In genomic region chr8:87064250-87064747, GRCm38 (mm10) we compare ENCODE assay signal across 10 mouse cellular contexts.
A peak's percentile ranks its signal among the peaks of the same experiment; 100 is the strongest.
DNase-seq lines count a peak whose midpoint lies in the region; ATAC-seq and TF ChIP-seq lines count a peak whose summit lies in the region.
"Had no signal": no experiment of that assay in that cellular context is flagged by ENCODE, and none has a peak within 500 bp of the region (broad histone marks: within the 10 kb centered on the region; RNA-seq: fewer than 3 reads in every experiment).

No protein-coding gene starts in this region.

- H3K4me1 ChIP-seq in kidney, postnatal 0 days (replicated peaks; ENCODE audit: insufficient read depth, low read length), result no peaks in the 10 kb centered on the region
- no peaks in the 10 kb centered on the region for H3K4me1 ChIP-seq in kidney, embryonic 14.5 days (ENCODE audit: control insufficient read depth, insufficient read depth, low read length)
- H3K4me1 ChIP-seq in hindbrain, embryonic 15.5 days (replicated peaks), result peaks cover 15% of the 10 kb centered on the region
- H3K4me1 ChIP-seq in midbrain, postnatal 0 days (ENCODE audit: insufficient read depth, low read length), result no peaks in the 10 kb centered on the region

- no peak for TF ChIP-seq CTCF in kidney, postnatal 0 days (IDR thresholded peaks at IDR 0.05; ENCODE audit: low read depth)
- no peak for TF ChIP-seq CTCF in midbrain, postnatal 0 days (IDR thresholded peaks at IDR 0.05)

- no peaks in the 10 kb centered on the region for H3K9me3 ChIP-seq in kidney, postnatal 0 days (replicated peaks; ENCODE audit: low read length)
- H3K9me3 ChIP-seq in kidney, embryonic 14.5 days (ENCODE audit: control insufficient read depth, low read length), result no peaks in the 10 kb centered on the region
- H3K9me3 ChIP-seq in hindbrain, embryonic 15.5 days, result no peaks in the 10 kb centered on the region
- no peaks in the 10 kb centered on the region for H3K9me3 ChIP-seq in midbrain, postnatal 0 days (ENCODE audit: low read length)

- H3K27ac ChIP-seq in kidney, postnatal 0 days, result no peak overlapping the region
- no peak overlapping the region for H3K27ac ChIP-seq in kidney, embryonic 14.5 days (ENCODE audit: low read depth, low read length)
- peak overlapping the region; percentile 36; the same call in 1 of the 2 replicates for H3K27ac ChIP-seq in hindbrain, embryonic 15.5 days (replicated peaks)
- H3K27ac ChIP-seq in midbrain, postnatal 0 days (ENCODE audit: low read depth, low read length), result no peak overlapping the region
- H3K27ac ChIP-seq: limb, embryonic 13.5 days had no signal

- H3K4me2 ChIP-seq in kidney, postnatal 0 days (ENCODE audit: low read length), result no peak overlapping the region
- no peak overlapping the region for H3K4me2 ChIP-seq in kidney, embryonic 14.5 days (replicated peaks; ENCODE audit: low read depth, low read length)
- no peak overlapping the region for H3K4me2 ChIP-seq in hindbrain, embryonic 15.5 days
- H3K4me2 ChIP-seq in midbrain, postnatal 0 days (ENCODE audit: low read depth, low read length, poor library complexity, severe bottlenecking), result no peak overlapping the region
- H3K4me2 ChIP-seq: limb, embryonic 13.5 days had no signal

- no peak overlapping the region for H3K9ac ChIP-seq in kidney, postnatal 0 days (ENCODE audit: low read depth, low read length)
- H3K9ac ChIP-seq in kidney, embryonic 14.5 days (ENCODE audit: low read depth, low read length), result no peak overlapping the region
- H3K9ac ChIP-seq in hindbrain, embryonic 15.5 days, result no peak overlapping the region
- H3K9ac ChIP-seq in midbrain, postnatal 0 days (replicated peaks; ENCODE audit: low read length, poor library complexity, severe bottlenecking), result no peak overlapping the region
- H3K9ac ChIP-seq: limb, embryonic 13.5 days had no signal

- no peaks in the 10 kb centered on the region for H3K27me3 ChIP-seq in kidney, postnatal 0 days (ENCODE audit: insufficient read depth, low read length)
- no peaks in the 10 kb centered on the region for H3K27me3 ChIP-seq in kidney, embryonic 14.5 days (ENCODE audit: control insufficient read depth, insufficient read depth, low read length)
- no peaks in the 10 kb centered on the region for H3K27me3 ChIP-seq in hindbrain, embryonic 15.5 days
- no peaks in the 10 kb centered on the region for H3K27me3 ChIP-seq in midbrain, postnatal 0 days (ENCODE audit: insufficient read depth, low read length)
- H3K27me3 ChIP-seq: limb, embryonic 13.5 days had no signal

- H3K4me3 ChIP-seq in kidney, postnatal 0 days (replicated peaks; ENCODE audit: low read depth, low read length), result no peak overlapping the region
- no peak overlapping the region for H3K4me3 ChIP-seq in kidney, embryonic 14.5 days (ENCODE audit: low read length)
- H3K4me3 ChIP-seq in hindbrain, embryonic 15.5 days, result no peak overlapping the region
- H3K4me3 ChIP-seq in midbrain, postnatal 0 days (ENCODE audit: low read depth, low read length), result no peak overlapping the region
- H3K4me3 ChIP-seq: limb, embryonic 13.5 days had no signal

- whole genome bisulfite sequencing in kidney, postnatal 0 days, result 53% methylated on average over 12 of the region's 12 CpGs
- 67% methylated on average over 12 of the region's 12 CpGs for WGBS in kidney, embryonic 14.5 days
- WGBS in hindbrain, embryonic 15.5 days, result 37% methylated on average over 12 of the region's 12 CpGs
- 45% methylated on average over 12 of the region's 12 CpGs for WGBS in midbrain, postnatal 0 days

- H3K36me3 ChIP-seq in kidney, postnatal 0 days (ENCODE audit: insufficient read depth, low read length), result no peaks in the 10 kb centered on the region
- H3K36me3 ChIP-seq in kidney, embryonic 14.5 days (ENCODE audit: control insufficient read depth, insufficient read depth, low read length), result no peaks in the 10 kb centered on the region
- H3K36me3 ChIP-seq in hindbrain, embryonic 15.5 days, result no peaks in the 10 kb centered on the region
- H3K36me3 ChIP-seq in midbrain, postnatal 0 days (ENCODE audit: insufficient read depth, low read length), result no peaks in the 10 kb centered on the region
- H3K36me3 ChIP-seq: limb, embryonic 13.5 days had no signal

- DNase-seq in kidney, postnatal 0 days (ENCODE audit: low spot score), result peak; percentile 18
- DNase-seq in cerebellum, postnatal 25 days, result peak; percentile 42 to 51
- peak; percentile 64 for DNase-seq in midbrain, postnatal 0 days (ENCODE audit: low spot score)
- no peak for DNase-seq in ovary, postnatal 14 days (ENCODE audit: low spot score)
- DNase-seq: spleen, adult 18-20 months had no signal

- ATAC-seq in kidney, postnatal 0 days (replicated peaks; ENCODE audit: low FRiP score, low read depth), result no peak
- no peak for ATAC-seq in kidney, embryonic 14.5 days (ENCODE audit: low FRiP score, low TSS enrichment)
- ATAC-seq in hindbrain, embryonic 15.5 days (ENCODE audit: low FRiP score, low read depth), result no peak
- no peak; the same call in 1 of the 2 replicates for ATAC-seq in midbrain, postnatal 0 days (ENCODE audit: low FRiP score)
- ATAC-seq in inflammation-experienced regulatory T-cells, adult 6 months, result no peak
- no peak for ATAC-seq in monocyte, adult 5-6 weeks (replicated peaks; ENCODE audit: insufficient number of reproducible peaks, low FRiP score, low TSS enrichment, poor library complexity, severe bottlenecking)
